Mouse (Mus musculus): ENCODE results near the gene Map2k2. TPM values are rescaled to one million over a fixed set of nuclear protein-coding genes. Genes with fewer than 3 reads are reported as not detected.

The Map2k2 gene
- total RNA-seq (2012; rRNA removed) (127 and 146 TPM in 2 replicates), total RNA-seq (2014; rRNA removed) (67.2 and 79.2 TPM in 2 replicates), polyA plus RNA-seq (2012; ENCODE audit: insufficient read length, low read depth) (120 and 130 TPM in 2 replicates)

GRCm38 (mm10) chr10:81105565-81106112, at the start of gene Map2k2:
Gene Map2k2 (plus strand): TSS chr10:81105915.
- H3K4me1 ChIP-seq (ENCODE audit: control insufficient read depth in 1 of 2, insufficient read depth in 2 of 2): peaks cover 8 to 27% of the 10 kb centered on the region in 2 experiments
- peaks cover 26 to 37% of the 10 kb centered on the region in 2 experiments for H3K36me3 ChIP-seq (replicated peaks in 1 of 2; ENCODE audit: control insufficient read depth in 1 of 2, insufficient read depth in 1 of 2, low read length in 1 of 2)
- dilution Hi-C loops (cut with MboI; ENCODE audit: extremely low pct_ligation_motif_present, extremely low pct_unique_long_range_greater_than_20kb, low sequenced_read_pairs) (no loop called here), in situ Hi-C loops (cut with MboI; ENCODE audit: low pct_ligation_motif_present, low pct_unique_long_range_greater_than_20kb, low sequenced_read_pairs) (no loop called here)
- H3K27ac ChIP-seq (ENCODE audit: insufficient read depth, low read depth): peak within 1 kb of the TSS; percentile 85
- peak within 1 kb of the TSS; percentile 71 for H3K4me2 ChIP-seq (ENCODE audit: insufficient read depth, low read depth, poor library complexity, severe bottlenecking)
- peak within 1 kb of the TSS; percentile 90 for H3K9ac ChIP-seq (ENCODE audit: insufficient read depth, low read depth)
- H3K27me3 ChIP-seq (replicated peaks): no peaks in the 10 kb centered on the region
- H3K79me2 ChIP-seq (replicated peaks; ENCODE audit: control insufficient read depth, extremely low read depth, insufficient read depth, poor library complexity, severe bottlenecking): peaks cover 19% of the 10 kb centered on the region
- H3K9me3 ChIP-seq (replicated peaks; ENCODE audit: low read length): no peaks in the 10 kb centered on the region
- TF ChIP-seq NRF1 (IDR thresholded peaks at IDR 0.05; ENCODE audit: low read depth, low read length): peak; percentile 97
- TF ChIP-seq MXI1 (IDR thresholded peaks at IDR 0.05; ENCODE audit: low read depth, low read length): no peak; the same call in 1 of the 2 replicates
- TF ChIP-seq EP300 (IDR thresholded peaks at IDR 0.05; ENCODE audit: low read length): no peak
- peak; percentile 34; the same call in 1 of the 2 replicates for TF ChIP-seq MAZ (IDR thresholded peaks at IDR 0.05; ENCODE audit: low read depth, low read length)
- TF ChIP-seq ZKSCAN1 (IDR thresholded peaks at IDR 0.05; ENCODE audit: borderline replicate concordance, low read depth, low read length): no peak
- TF ChIP-seq ELF1 (IDR thresholded peaks at IDR 0.05; ENCODE audit: low read depth, low read length): peak; percentile 78
- TF ChIP-seq MAX (IDR thresholded peaks at IDR 0.05; ENCODE audit: low read length): peak; percentile 32
- no peak for TF ChIP-seq JUND (conservative IDR thresholded peaks at IDR 0.05; ENCODE audit: low read depth, low read length)
- TF ChIP-seq KAT2A (IDR thresholded peaks at IDR 0.05; ENCODE audit: insufficient replicate concordance, low read length): peak; percentile 60; the same call in 1 of the 2 replicates
- peak; percentile 97 for TF ChIP-seq ZMIZ1 (IDR thresholded peaks at IDR 0.05; ENCODE audit: low read depth, low read length)
- no peak for TF ChIP-seq GABPA (IDR thresholded peaks at IDR 0.05; ENCODE audit: insufficient replicate concordance, low read depth, low read length)
- TF ChIP-seq POLR2A (IDR thresholded peaks at IDR 0.05; ENCODE audit: low read depth, low read length): peak; percentile 99
- TF ChIP-seq SIN3A (IDR thresholded peaks at IDR 0.05; ENCODE audit: low read length): peak; percentile 76
- TF ChIP-seq POLR2AphosphoS2 (IDR thresholded peaks at IDR 0.05; ENCODE audit: low read depth, low read length): peak; percentile 98
- no peak for TF ChIP-seq RAD21 (IDR thresholded peaks at IDR 0.05; ENCODE audit: low read depth, low read length)
- TF ChIP-seq USF1 (IDR thresholded peaks at IDR 0.05; ENCODE audit: low read depth, low read length): peak; percentile 1; the same call in 1 of the 2 replicates
- peak; percentile 85 for TF ChIP-seq NELFE (IDR thresholded peaks at IDR 0.05; ENCODE audit: low read depth, low read length)
- TF ChIP-seq CHD1 (IDR thresholded peaks at IDR 0.05; ENCODE audit: low read depth, low read length): 0 out of 2 replicates have a peak, but pooled peaks have one; percentile 26
- no peak for TF ChIP-seq SMC3 (IDR thresholded peaks at IDR 0.05; ENCODE audit: low read depth, low read length)
- peak; percentile 50; the same call in 1 of the 2 replicates for TF ChIP-seq MYC (IDR thresholded peaks at IDR 0.05; ENCODE audit: low read depth, low read length)
- no peak for TF ChIP-seq E2F4 (IDR thresholded peaks at IDR 0.05; ENCODE audit: insufficient replicate concordance, low read depth, low read length)
- peak; percentile 84 for TF ChIP-seq TBP (conservative IDR thresholded peaks at IDR 0.05; ENCODE audit: low read depth, low read length)
- peak; percentile 98 for TF ChIP-seq CHD2 (IDR thresholded peaks at IDR 0.05; ENCODE audit: low read length)
- peak; percentile 80 for TF ChIP-seq HCFC1 (IDR thresholded peaks at IDR 0.05; ENCODE audit: low read depth, low read length)
- peak; percentile 36; the same call in 1 of the 2 replicates for TF ChIP-seq MEF2A (IDR thresholded peaks at IDR 0.05; ENCODE audit: borderline replicate concordance, low read depth, low read length)
- peak; percentile 90 for TF ChIP-seq TCF12 (IDR thresholded peaks at IDR 0.05; ENCODE audit: low read depth, low read length)
- DNase-seq (ENCODE audit: extremely low read depth): peak; percentile 96
- peak within 1 kb of the TSS; percentile 64 to 82 (median 79) for H3K4me3 ChIP-seq (replicated peaks in 1 of 3; ENCODE audit: low read depth in 2 of 3, low read length in 2 of 3, poor library complexity in 1 of 3)

Measured in CH12.LX (cell line).